Mouse (Mus musculus) MEL (cell line): ENCODE data around the gene Snd1. TPM values are rescaled to one million over a fixed set of nuclear protein-coding genes. Genes with fewer than 3 reads are reported as not detected.

Experiments used
- DNase-seq: peaks from one replicate; pipeline ENCODE4 v3.0.0; 2011; ENCODE audit warnings: low read depth, low spot score
- H3K27ac ChIP-seq: 2 replicates; pipeline ENCODE4 v1.5.1; 2012; ENCODE audit warnings: low read depth, mild to moderate bottlenecking, control low read depth, low read length, moderate library complexity; ENCODE audit not compliant: control insufficient read depth
- H3K27me3 ChIP-seq, 2 experiments: fragments of 150-350 bp in 1 of 2; sonication (generic) in 1 of 2; 2 replicates each; pipeline ENCODE4 v1.6.1; 2012; ENCODE audit warnings: low read length in 2 of 2, mild to moderate bottlenecking in 2 of 2, improper control_type of control experiment in 1 of 2, moderate library complexity in 1 of 2; ENCODE audit not compliant: insufficient read depth in 2 of 2, control insufficient read depth in 1 of 2
- H3K36me3 ChIP-seq, 2 experiments: 2 replicates each; pipeline ENCODE4 v1.6.1; 2012 to 2014; ENCODE audit warnings: low read length in 2 of 2, improper control_type of control experiment in 1 of 2, inconsistent platforms in 1 of 2, mild to moderate bottlenecking in 1 of 2; ENCODE audit not compliant: insufficient read depth in 2 of 2, control insufficient read depth in 1 of 2
- H3K4me1 ChIP-seq, 2 experiments: fragments of 150-350 bp in 1 of 2; sonication (generic) in 1 of 2; 2 replicates each; pipeline ENCODE4 v1.6.1; 2012; ENCODE audit warnings: low read length in 2 of 2, improper control_type of control experiment in 1 of 2, mild to moderate bottlenecking in 1 of 2; ENCODE audit not compliant: insufficient read depth in 2 of 2, control insufficient read depth in 1 of 2
- H3K4me3 ChIP-seq, 2 experiments: fragments of 150-350 bp in 1 of 2; sonication (generic) in 1 of 2; 2 replicates each; pipeline ENCODE4 v1.5.1; 2012; ENCODE audit warnings: low read depth in 2 of 2, low read length in 2 of 2, mild to moderate bottlenecking in 2 of 2, moderate library complexity in 2 of 2, control low read depth in 1 of 2, improper control_type of control experiment in 1 of 2; ENCODE audit not compliant: control insufficient read depth in 1 of 2, insufficient read depth in 1 of 2
- H3K79me2 ChIP-seq: 2 replicates; pipeline ENCODE4 v1.6.1; 2012; ENCODE audit warnings: mild to moderate bottlenecking, low read length, moderate library complexity; ENCODE audit not compliant: control insufficient read depth, poor library complexity, insufficient read depth
- H3K9ac ChIP-seq: 2 replicates; pipeline ENCODE4 v1.6.1; 2012; ENCODE audit warnings: low read depth, mild to moderate bottlenecking, control low read depth, low read length, moderate library complexity; ENCODE audit not compliant: control insufficient read depth, poor library complexity, severe bottlenecking
- H3K9me3 ChIP-seq: fragments of 150-350 bp; sonication (generic); replicated peaks from 2 replicates; pipeline ENCODE4 v1.6.1; 2012; ENCODE audit warnings: mild to moderate bottlenecking, low read length, improper control_type of control experiment, moderate library complexity; ENCODE audit not compliant: insufficient read depth
- CTCF ChIP-seq, 3 experiments: IDR thresholded peaks in 2 of 3; conservative IDR thresholded peaks in 1 of 3; 2 replicates each; pipeline ENCODE4 v1.5.1; 2011 to 2012; ENCODE audit warnings: low read length in 3 of 3, low read depth in 2 of 3, mild to moderate bottlenecking in 2 of 3, improper control_type of control experiment in 1 of 3, inconsistent platforms in 1 of 3, mixed read lengths in 1 of 3, moderate library complexity in 1 of 3; ENCODE audit not compliant: control insufficient read depth in 1 of 3, insufficient read depth in 1 of 3, poor library complexity in 1 of 3, severe bottlenecking in 1 of 3
- E2F4 ChIP-seq: IDR thresholded peaks from 2 replicates; pipeline ENCODE4 v1.6.1; 2011; ENCODE audit warnings: low read depth, low read length, improper control_type of control experiment, borderline replicate concordance
- ELF1 ChIP-seq: IDR thresholded peaks from 2 replicates; pipeline ENCODE4 v1.6.1; 2014; ENCODE audit warnings: low read depth, mild to moderate bottlenecking, inconsistent platforms, low read length, improper control_type of control experiment, moderate library complexity
- ETS1 ChIP-seq: IDR thresholded peaks from 2 replicates; pipeline ENCODE4 v1.6.1; 2012; ENCODE audit warnings: low read depth, mild to moderate bottlenecking, inconsistent platforms, low read length, improper control_type of control experiment, moderate library complexity
- GATA1 ChIP-seq: IDR thresholded peaks from 2 replicates; pipeline ENCODE4 v1.6.1; 2011; ENCODE audit warnings: low read depth, low read length, improper control_type of control experiment
- HCFC1 ChIP-seq: IDR thresholded peaks from 2 replicates; pipeline ENCODE4 v1.6.1; 2012; ENCODE audit warnings: low read depth, mild to moderate bottlenecking, inconsistent platforms, low read length, improper control_type of control experiment, moderate library complexity
- KAT2A ChIP-seq: conservative IDR thresholded peaks from 2 replicates; pipeline ENCODE4 v1.6.1; 2012; ENCODE audit warnings: low read depth, low read length, improper control_type of control experiment, inconsistent platforms
- MEF2A ChIP-seq: IDR thresholded peaks from 2 replicates; pipeline ENCODE4 v1.6.1; 2014; ENCODE audit warnings: low read depth, mild to moderate bottlenecking, inconsistent platforms, low read length, improper control_type of control experiment; ENCODE audit not compliant: poor library complexity, insufficient replicate concordance, severe bottlenecking; ENCODE audit errors: extremely low read depth
- MXI1 ChIP-seq: IDR thresholded peaks from 2 replicates; pipeline ENCODE4 v1.6.1; 2011; ENCODE audit warnings: mild to moderate bottlenecking, low read depth, low read length, improper control_type of control experiment
- MYB ChIP-seq: IDR thresholded peaks from 2 replicates; pipeline ENCODE4 v1.6.1; 2011; ENCODE audit warnings: mild to moderate bottlenecking, low read depth, low read length, improper control_type of control experiment
- MYC ChIP-seq: IDR thresholded peaks from 2 replicates; pipeline ENCODE4 v1.6.1; 2011; ENCODE audit warnings: low read depth, mild to moderate bottlenecking, low read length, improper control_type of control experiment, moderate library complexity
- NRF1 ChIP-seq: IDR thresholded peaks from 2 replicates; pipeline ENCODE4 v1.6.1; 2014; ENCODE audit warnings: low read depth, mild to moderate bottlenecking, inconsistent platforms, low read length, improper control_type of control experiment, moderate library complexity; ENCODE audit not compliant: poor library complexity, insufficient read depth, severe bottlenecking
- POLR2A ChIP-seq, 2 experiments: IDR thresholded peaks; 2 replicates each; pipeline ENCODE4 v1.6.1; 2011 to 2012; ENCODE audit warnings: low read length in 2 of 2, mild to moderate bottlenecking in 2 of 2, control low read depth in 1 of 2, improper control_type of control experiment in 1 of 2, low read depth in 1 of 2, moderate library complexity in 1 of 2; ENCODE audit not compliant: control insufficient read depth in 1 of 2, insufficient read depth in 1 of 2, poor library complexity in 1 of 2
- SIN3A ChIP-seq: IDR thresholded peaks from 2 replicates; pipeline ENCODE4 v1.6.1; 2012; ENCODE audit warnings: low read length, improper control_type of control experiment, inconsistent platforms
- SMC3 ChIP-seq: IDR thresholded peaks from 2 replicates; pipeline ENCODE4 v1.6.1; 2011; ENCODE audit warnings: low read depth, low read length, improper control_type of control experiment
- TAL1 ChIP-seq: IDR thresholded peaks from 2 replicates; pipeline ENCODE4 v1.6.1; 2012; ENCODE audit warnings: mild to moderate bottlenecking, inconsistent platforms, low read length, moderate library complexity, mixed read lengths
- TBP ChIP-seq: IDR thresholded peaks from 2 replicates; pipeline ENCODE4 v1.8.0; 2011; ENCODE audit warnings: low read depth, low read length, improper control_type of control experiment
- USF2 ChIP-seq, 2 experiments: IDR thresholded peaks; 2 replicates each; pipeline ENCODE4 v1.6.1; 2011 to 2012; ENCODE audit warnings: improper control_type of control experiment in 2 of 2, low read length in 2 of 2, borderline replicate concordance in 1 of 2, inconsistent platforms in 1 of 2, low read depth in 1 of 2, mild to moderate bottlenecking in 1 of 2; ENCODE audit not compliant: insufficient read depth in 1 of 2
- ZC3H11A ChIP-seq: IDR thresholded peaks from 2 replicates; pipeline ENCODE4 v1.6.1; 2012; ENCODE audit warnings: low read depth, mild to moderate bottlenecking, inconsistent platforms, low read length, improper control_type of control experiment
- ZKSCAN1 ChIP-seq: IDR thresholded peaks from 2 replicates; pipeline ENCODE4 v1.6.1; 2012; ENCODE audit warnings: low read depth, mild to moderate bottlenecking, inconsistent platforms, low read length, improper control_type of control experiment, moderate library complexity
- ZMIZ1 ChIP-seq: IDR thresholded peaks from 2 replicates; pipeline ENCODE4 v1.6.1; 2012; ENCODE audit warnings: low read depth, mild to moderate bottlenecking, inconsistent platforms, low read length, improper control_type of control experiment, moderate library complexity
- polyA plus RNA-seq, 2 experiments: library from polyadenylated mRNA; stranded (reverse) in 1 of 2; unstranded in 1 of 2; fragments of >175 nt in 1 of 2; fragments of >200 nt in 1 of 2; gene quantifications; 2 replicates each; pipeline versions ENCODE4 v1.2.1 to v1.2.4; 2012; ENCODE audit warnings: low replicate concordance in 2 of 2, low read depth in 1 of 2; ENCODE audit not compliant: insufficient read length in 2 of 2, insufficient read depth in 1 of 2, missing spikeins in 1 of 2
- total RNA-seq: library from RNA; depleted of rRNA; stranded (reverse); fragments of 300-350 nt; gene quantifications from 2 replicates; pipeline ENCODE4 v1.2.3, GENCODE M21; 2012

The Snd1 gene
- total and polyA plus RNA-seq, 3 experiments, result 192 to 280 TPM; not detected in 1

GRCm38 (mm10) chr6:28554470-28554869, 79.5 kb downstream of the Snd1 start:
- no peak for DNase-seq
- TF ChIP-seq ELF1 (no peak), MEF2A (no peak), KAT2A (no peak), CTCF (IDR thresholded peaks at IDR 0.05 in 2 of 3, conservative IDR thresholded peaks at IDR 0.05 in 1 of 3; ENCODE audit: control insufficient read depth in 1 of 3, insufficient read depth in 1 of 3, low read depth in 2 of 3, low read length in 3 of 3, poor library complexity in 1 of 3, severe bottlenecking in 1 of 3) (no peak), ZC3H11A (no peak), ZMIZ1 (no peak), MYC (no peak), ETS1 (no peak), MYB (no peak), HCFC1 (no peak), USF2 (IDR thresholded peaks at IDR 0.05; ENCODE audit: borderline replicate concordance in 1 of 2, insufficient read depth in 1 of 2, low read depth in 1 of 2, low read length in 2 of 2) (no peak), SIN3A (no peak), NRF1 (no peak), ZKSCAN1 (no peak)
- Histone ChIP-seq H3K79me2 (no peaks in the 10 kb centered on the region), H3K9me3 (no peaks in the 10 kb centered on the region), H3K27ac (no peak overlapping the region), H3K27me3 (no peaks in the 10 kb centered on the region), H3K36me3 (peaks cover 0 to 37% of the 10 kb centered on the region in 2 experiments; a peak in 2 of 4 replicates), H3K9ac (no peak overlapping the region), H3K4me3 (no peak overlapping the region), H3K4me1 (no peaks in the 10 kb centered on the region)

GRCm38 (mm10) chr6:28555002-28555401, 80.1 kb downstream of the Snd1 start:
- TF ChIP-seq CTCF (IDR thresholded peaks at IDR 0.05 in 2 of 3, conservative IDR thresholded peaks at IDR 0.05 in 1 of 3; ENCODE audit: control insufficient read depth in 1 of 3, insufficient read depth in 1 of 3, low read depth in 2 of 3, low read length in 3 of 3, poor library complexity in 1 of 3, severe bottlenecking in 1 of 3), result no peak
- no peak for TF ChIP-seq ZMIZ1
- no peak for TF ChIP-seq SIN3A
- TF ChIP-seq TAL1, result no peak
- TF ChIP-seq MXI1, result no peak
- TF ChIP-seq ZKSCAN1, result no peak
- no peak for TF ChIP-seq GATA1
- TF ChIP-seq E2F4, result no peak
- no peak for TF ChIP-seq TBP
- no peak for TF ChIP-seq POLR2A (IDR thresholded peaks at IDR 0.05; ENCODE audit: control insufficient read depth in 1 of 2, insufficient read depth in 1 of 2, low read depth in 1 of 2, low read length in 2 of 2, poor library complexity in 1 of 2)
- no peak for TF ChIP-seq SMC3
- no peak overlapping the region for H3K27ac ChIP-seq
- DNase-seq, result no peak
- H3K9ac ChIP-seq, result no peak overlapping the region
- H3K79me2 ChIP-seq, result no peaks in the 10 kb centered on the region
- H3K4me3 ChIP-seq, result no peak overlapping the region
- peaks cover 0 to 40% of the 10 kb centered on the region in 2 experiments; a peak in 2 of 4 replicates for H3K36me3 ChIP-seq
- H3K27me3 ChIP-seq, result no peaks in the 10 kb centered on the region
- no peaks in the 10 kb centered on the region for H3K9me3 ChIP-seq
- H3K4me1 ChIP-seq, result no peaks in the 10 kb centered on the region
